Mouse (Mus musculus): ENCODE measurements around the gene Kdelr1.

- TF ChIP-seq CTCF (IDR thresholded peaks at IDR 0.05; ENCODE audit: control insufficient read depth, insufficient read depth, insufficient replicate concordance, low read depth, low read length) (no peak), POLR2A (IDR thresholded peaks at IDR 0.05; ENCODE audit: control insufficient read depth, low read depth, low read length) (0 out of 2 replicates have a peak, but pooled peaks have one; percentile 20)
Measured at GRCm38 (mm10) chr7:45856950-45857901, 15.3 kb upstream of the Kdelr1 start.

Measured in testis, adult 2 months (tissue).